In the genomic region with DNA sequence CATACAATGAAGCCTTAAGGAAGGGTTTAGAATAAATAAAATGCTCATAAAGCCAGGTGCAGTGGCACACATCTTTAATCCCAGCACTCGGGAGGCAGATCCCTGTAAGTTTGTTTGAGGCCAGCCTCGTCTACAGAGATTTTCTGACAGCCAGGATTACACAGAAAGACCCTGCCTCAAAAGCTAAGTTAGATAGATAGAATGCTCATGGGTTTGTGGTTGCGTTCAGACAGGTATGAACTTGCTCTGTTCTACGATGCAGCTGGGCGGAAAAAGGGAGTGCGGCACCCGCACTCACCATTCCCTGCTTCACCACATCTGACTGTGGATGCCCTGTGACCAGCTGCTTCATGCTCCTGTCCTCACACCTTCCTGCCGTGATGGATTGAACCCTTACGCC, we compare ENCODE assay signal across 47 mouse cellular contexts. TPM values are rescaled to one million over a fixed set of nuclear protein-coding genes. Genes with fewer than 3 reads are reported as not detected.
"Had no signal": no experiment of that assay in that cellular context is flagged by ENCODE, and none has a peak within 500 bp of the region (broad histone marks: within the 10 kb centered on the region; RNA-seq: fewer than 3 reads in every experiment).

No protein-coding gene starts in this region.

- H3K9ac ChIP-seq: limb, embryonic 12.5 days; limb, embryonic 13.5 days; limb, embryonic 15.5 days; liver, embryonic 12.5 days; liver, embryonic 13.5 days; liver, embryonic 14.5 days; liver, embryonic 15.5 days; liver, postnatal 0 days; lung, embryonic 14.5 days; lung, embryonic 15.5 days; midbrain, embryonic 12.5 days; midbrain, embryonic 13.5 days; midbrain, embryonic 15.5 days; neural tube, embryonic 12.5 days had no signal

- H3K4me2 ChIP-seq: limb, embryonic 12.5 days; limb, embryonic 13.5 days; limb, embryonic 15.5 days; liver, embryonic 11.5 days; liver, embryonic 12.5 days; liver, embryonic 13.5 days; liver, embryonic 15.5 days; lung, embryonic 14.5 days; lung, embryonic 15.5 days; midbrain, embryonic 11.5 days; midbrain, embryonic 12.5 days; midbrain, embryonic 13.5 days; midbrain, embryonic 15.5 days; neural tube, embryonic 12.5 days had no signal

- H3K4me1 ChIP-seq: limb, embryonic 12.5 days; limb, embryonic 13.5 days; limb, embryonic 15.5 days; liver, embryonic 12.5 days; liver, embryonic 13.5 days; liver, embryonic 15.5 days; lung, embryonic 15.5 days; midbrain, embryonic 10.5 days; midbrain, embryonic 12.5 days; midbrain, embryonic 13.5 days; midbrain, embryonic 15.5 days; neural tube, embryonic 12.5 days had no signal

- H3K27me3 ChIP-seq: limb, embryonic 12.5 days; limb, embryonic 13.5 days; limb, embryonic 15.5 days; liver, embryonic 12.5 days; liver, embryonic 13.5 days; liver, embryonic 15.5 days; lung, embryonic 15.5 days; midbrain, embryonic 12.5 days; midbrain, embryonic 13.5 days; midbrain, embryonic 15.5 days; neural tube, embryonic 12.5 days had no signal

- H3K9me3 ChIP-seq: limb, embryonic 10.5 days; limb, embryonic 12.5 days; limb, embryonic 13.5 days; limb, embryonic 15.5 days; liver, embryonic 12.5 days; liver, embryonic 13.5 days; liver, embryonic 15.5 days; lung, embryonic 15.5 days; midbrain, embryonic 10.5 days; midbrain, embryonic 12.5 days; midbrain, embryonic 13.5 days; midbrain, embryonic 15.5 days; neural tube, embryonic 12.5 days had no signal

- H3K36me3 ChIP-seq: limb, embryonic 10.5 days; limb, embryonic 12.5 days; limb, embryonic 13.5 days; limb, embryonic 15.5 days; liver, embryonic 12.5 days; liver, embryonic 13.5 days; liver, embryonic 15.5 days; lung, embryonic 15.5 days; midbrain, embryonic 10.5 days; midbrain, embryonic 12.5 days; midbrain, embryonic 13.5 days; midbrain, embryonic 15.5 days; neural tube, embryonic 12.5 days had no signal

- H3K27ac ChIP-seq: limb, embryonic 10.5 days; limb, embryonic 12.5 days; limb, embryonic 13.5 days; limb, embryonic 15.5 days; liver, embryonic 12.5 days; liver, embryonic 13.5 days; liver, embryonic 14.5 days; liver, embryonic 15.5 days; lung, embryonic 15.5 days; macrophage; midbrain, embryonic 10.5 days; midbrain, embryonic 12.5 days; midbrain, embryonic 13.5 days; midbrain, embryonic 15.5 days; neural tube, embryonic 12.5 days had no signal

- H3K4me3 ChIP-seq: limb, embryonic 10.5 days; limb, embryonic 12.5 days; limb, embryonic 13.5 days; limb, embryonic 15.5 days; liver, embryonic 12.5 days; liver, embryonic 13.5 days; liver, embryonic 15.5 days; lung, embryonic 15.5 days; megakaryocyte, embryonic 14.5 days; midbrain, embryonic 10.5 days; midbrain, embryonic 12.5 days; midbrain, embryonic 13.5 days; midbrain, embryonic 15.5 days; myocyte; neural tube, embryonic 12.5 days had no signal

- DNase-seq: left cerebral cortex, postnatal 4 days; liver; liver, embryonic 13.5 days; liver, postnatal 0 days; lung, adult 18-20 months; lung, adult 2 months; lung, embryonic 14.5 days; lung, postnatal 10 days; lung, postnatal 14 days; lung, postnatal 36 days; lung, postnatal 4 days; midbrain, embryonic 14.5 days had no signal

RNA-seq across cellular contexts. Expression of gene Uts2, which starts 17.4 kb away (rescaled TPM):
- total RNA-seq: left cerebral cortex, postnatal 10 days; left cerebral cortex, postnatal 14 days; left cerebral cortex, postnatal 25 days; left cerebral cortex, postnatal 36 days; left cerebral cortex, postnatal 4 days; liver, adult 2 months; megakaryocyte progenitor cell, adult 5-6 weeks; megakaryocyte, adult 5-6 weeks; megakaryocyte-erythroid progenitor cell, adult 5-6 weeks; midbrain, postnatal 0 days; monocyte, adult 5-6 weeks had no signal
- polyA plus RNA-seq: limb, embryonic 10.5 days; limb, embryonic 11.5 days; limb, embryonic 12.5 days; limb, embryonic 13.5 days; limb, embryonic 14.5 days; limb, embryonic 15.5 days; liver, adult 2 months; liver, embryonic 11.5 days; liver, embryonic 12.5 days; liver, embryonic 13.5 days; liver, embryonic 14.5 days; liver, embryonic 15.5 days; liver, embryonic 16.5 days; liver, postnatal 0 days; lung, adult 2 months; lung, embryonic 14.5 days; lung, embryonic 15.5 days; lung, embryonic 16.5 days; lung, postnatal 0 days; macrophage; midbrain, embryonic 10.5 days; midbrain, embryonic 11.5 days; midbrain, embryonic 12.5 days; midbrain, embryonic 13.5 days; midbrain, embryonic 14.5 days; midbrain, embryonic 15.5 days; midbrain, embryonic 16.5 days; midbrain, postnatal 0 days; myocyte; neural tube, embryonic 11.5 days had no signal
